Mouse (Mus musculus): ENCODE measurements at regions not wholly inside any gene's neighbourhood (a gene's known extent, or its start where the extent isn't known, plus 50 kb on each side); places are given as distances from the start of the nearest gene placed in this dataset.

DNA sequence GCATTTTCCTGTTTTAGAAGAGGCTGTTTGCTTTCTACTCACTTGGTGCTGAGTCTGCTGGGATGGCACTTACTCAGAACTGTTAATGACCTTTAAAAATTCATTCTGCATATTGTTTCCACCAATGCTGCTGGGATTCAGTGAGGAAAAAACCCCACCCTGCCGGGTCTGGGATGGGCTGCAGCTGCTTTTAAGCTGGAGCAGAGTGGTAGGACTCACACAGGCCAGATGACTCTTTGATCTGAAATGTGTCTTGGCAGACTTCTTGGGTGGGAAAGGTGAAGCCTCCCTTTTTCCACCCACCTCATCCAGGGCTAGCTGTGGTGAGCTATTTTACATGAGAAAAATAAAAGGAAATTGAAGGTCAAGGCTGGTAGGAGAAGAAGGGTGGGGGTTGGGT, 56.4 kb upstream of the Ddhd1 start:
- DNase-seq (ENCODE audit: extremely low spot score): no peak

DNA sequence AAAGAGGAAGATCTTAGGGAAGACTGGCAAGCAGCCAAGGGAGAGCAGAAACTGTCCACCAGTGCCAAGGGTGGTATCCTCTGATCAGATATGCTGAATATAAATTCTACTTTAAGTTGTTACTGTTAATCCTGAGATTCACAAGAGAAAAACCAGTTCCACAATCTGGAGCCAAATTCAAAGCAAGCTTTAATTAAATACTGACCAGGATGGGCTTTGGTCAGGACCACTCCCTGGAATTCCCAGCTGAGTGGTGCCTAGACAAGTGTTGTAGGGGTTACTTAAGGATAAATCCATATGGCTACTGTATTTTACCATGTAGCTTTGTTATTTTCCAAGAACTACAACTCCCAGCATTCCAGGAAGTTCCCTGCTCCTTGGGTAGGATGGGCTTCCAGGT, 56.8 kb upstream of the Ddhd1 start:
- no peak for DNase-seq (ENCODE audit: extremely low spot score)

DNA sequence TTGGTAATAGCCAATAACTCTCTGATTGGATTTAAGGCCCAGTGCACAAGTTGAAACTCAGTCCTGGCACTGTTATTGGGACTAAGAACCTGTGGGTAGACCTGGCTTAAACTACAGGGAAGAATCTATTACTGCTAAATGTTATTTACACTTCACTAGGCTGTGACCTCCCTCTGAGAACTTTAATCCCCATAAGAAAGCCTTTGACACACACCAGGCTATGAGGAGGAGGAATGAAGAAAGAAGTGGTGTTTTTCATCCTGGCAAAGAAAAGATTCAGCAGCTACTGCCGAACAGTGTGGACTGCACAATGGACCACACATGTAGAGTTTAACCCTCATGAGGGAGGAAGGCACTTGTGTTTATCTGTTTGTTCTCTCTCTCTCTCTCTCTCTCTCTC, 58.2 kb upstream of the Ddhd1 start:
- no peak for DNase-seq (ENCODE audit: extremely low spot score)

DNA sequence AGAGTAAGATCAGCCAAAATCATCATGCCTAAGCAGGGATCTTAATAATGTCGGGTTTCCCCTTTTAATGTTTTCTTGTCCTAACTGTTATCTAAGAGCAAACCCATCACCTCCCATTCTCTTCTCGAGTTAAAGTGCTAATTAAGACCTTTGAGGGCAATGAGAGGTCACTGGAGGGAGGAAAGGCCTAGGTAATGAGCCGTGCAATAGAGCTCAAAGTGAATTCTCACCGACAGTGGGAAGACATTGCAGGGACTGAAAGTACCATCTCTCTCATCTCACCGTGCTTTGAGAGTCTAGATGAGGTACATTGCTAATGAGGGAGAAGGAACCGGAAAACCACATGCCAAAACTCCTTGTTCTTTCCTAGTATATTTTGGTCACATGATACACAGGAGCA, 64.9 kb upstream of the Ddhd1 start:
- DNase-seq (ENCODE audit: extremely low spot score): no peak

DNA sequence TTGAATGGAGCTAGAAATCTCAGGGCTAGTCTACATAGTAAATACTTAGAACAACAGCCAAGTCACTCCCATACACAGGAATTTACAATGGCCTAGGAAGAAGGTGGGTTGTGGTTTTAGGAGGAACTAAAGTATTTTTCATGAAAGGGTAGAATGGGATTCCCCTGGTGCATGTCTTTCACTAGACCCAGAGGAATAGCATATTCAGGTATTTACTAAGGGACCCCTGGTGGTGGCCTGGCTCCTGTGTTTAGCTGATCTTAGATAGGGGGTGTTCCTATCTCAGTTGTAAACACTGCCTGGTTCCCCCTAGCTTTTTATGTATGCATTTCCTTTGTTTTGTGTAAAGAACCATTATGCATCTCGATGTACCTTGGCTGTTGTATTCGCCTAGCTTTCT, 66.4 kb upstream of the Ddhd1 start:
- DNase-seq (ENCODE audit: extremely low spot score): no peak

DNA sequence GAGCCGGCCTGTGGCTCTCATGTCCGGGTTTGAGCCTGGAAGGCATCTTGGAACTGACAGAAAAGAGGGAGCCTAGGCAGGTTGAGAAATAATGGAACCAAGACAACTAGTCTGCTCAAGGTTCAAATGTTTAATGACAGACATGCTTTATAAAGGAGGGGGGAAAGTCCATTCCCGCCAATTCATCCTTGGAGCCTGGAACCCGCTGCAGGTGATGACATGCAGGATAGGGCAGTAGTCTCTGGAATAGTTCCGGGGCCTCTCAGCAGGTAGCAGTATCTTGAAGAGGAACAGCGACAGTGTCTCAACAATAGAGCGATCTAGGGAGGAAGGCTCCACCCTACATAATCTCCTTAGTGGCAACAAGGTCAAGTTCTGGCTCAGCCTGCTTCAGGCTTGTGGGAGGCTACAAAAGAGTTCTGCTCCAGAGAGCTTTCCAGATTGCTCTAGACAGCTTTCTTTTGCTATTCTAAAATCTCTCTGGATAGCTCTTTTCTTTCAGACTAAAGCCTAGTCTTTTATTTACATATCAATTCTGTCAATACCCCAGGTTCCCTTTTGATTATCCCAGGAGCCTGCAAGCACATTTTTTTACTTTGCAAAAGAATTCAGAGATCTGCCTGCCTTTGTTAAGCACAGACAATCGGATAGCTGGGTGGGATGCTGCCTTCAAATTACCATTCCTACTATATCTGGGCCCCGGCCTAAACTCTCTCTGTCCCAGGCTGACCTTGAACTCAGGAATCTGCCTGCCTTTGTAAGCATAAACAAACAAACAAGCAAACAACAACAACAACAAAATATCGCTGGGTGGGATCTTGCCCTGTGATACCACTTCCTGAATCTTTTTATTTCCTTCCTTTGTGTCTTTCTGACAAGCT, 76.8 kb upstream of the Ddhd1 start:
- DNase-seq (ENCODE audit: extremely low spot score): no peak

DNA sequence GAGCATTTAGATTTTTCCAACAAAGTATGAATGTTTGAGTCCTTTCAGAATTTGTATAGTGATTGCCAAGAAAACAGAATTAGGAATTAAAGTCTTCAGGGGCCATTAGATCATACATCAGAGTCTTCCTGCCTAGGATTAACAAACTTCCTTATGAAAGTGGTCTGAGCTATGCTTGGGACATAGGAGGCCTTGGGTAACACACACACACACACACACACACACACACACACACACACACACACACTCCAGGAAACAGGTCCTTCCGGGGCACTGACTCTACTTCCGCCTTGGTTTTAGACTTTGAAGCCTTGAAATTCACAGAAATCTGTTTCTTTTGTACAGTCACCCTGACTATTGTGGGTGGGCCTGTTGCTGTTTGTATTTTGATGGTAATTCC, 80.0 kb upstream of the Ddhd1 start:
- no peak for DNase-seq (ENCODE audit: extremely low spot score)

DNA sequence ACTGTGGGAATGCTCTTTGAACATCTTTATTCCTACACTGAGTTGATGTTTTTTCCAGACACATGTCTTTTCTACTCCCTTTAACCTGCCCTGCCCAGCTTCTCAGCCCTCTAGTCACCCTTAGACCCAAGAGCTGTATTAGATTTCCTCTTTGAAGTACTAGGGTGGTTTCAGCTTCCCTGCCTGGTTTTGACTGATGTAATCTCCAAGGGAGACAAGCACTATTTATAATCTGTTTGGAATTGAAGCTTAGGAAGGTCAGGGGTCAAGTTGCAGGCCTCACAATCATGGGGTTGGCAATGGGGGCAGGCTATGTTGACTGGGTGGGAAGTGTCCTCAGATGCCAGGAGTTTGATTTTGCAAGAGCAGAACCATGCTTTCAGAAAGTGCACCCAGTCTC, 81.7 kb upstream of the Ddhd1 start:
- peak; percentile 46 for DNase-seq (ENCODE audit: extremely low spot score)

DNA sequence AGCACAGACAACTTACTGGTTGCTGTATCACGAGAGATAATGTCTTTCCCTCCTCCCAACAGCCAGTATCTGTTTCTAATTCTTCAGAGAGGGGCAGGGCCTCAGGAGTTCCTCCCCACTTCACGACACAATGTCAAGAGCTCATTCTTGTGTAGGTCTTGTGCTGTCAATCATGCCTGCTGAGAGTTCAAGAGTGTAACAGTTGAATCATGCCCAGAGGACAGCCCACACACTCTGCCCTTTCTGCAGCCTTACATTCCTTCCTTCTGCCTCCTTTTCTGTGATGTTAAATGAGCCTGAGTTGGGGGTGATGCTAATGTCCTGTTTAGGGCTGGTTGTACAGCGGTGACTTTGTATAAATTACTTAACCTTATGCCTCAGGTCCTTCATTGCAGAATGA, 82.7 kb upstream of the Ddhd1 start:
- peak; percentile 24 for DNase-seq (ENCODE audit: extremely low spot score)

DNA sequence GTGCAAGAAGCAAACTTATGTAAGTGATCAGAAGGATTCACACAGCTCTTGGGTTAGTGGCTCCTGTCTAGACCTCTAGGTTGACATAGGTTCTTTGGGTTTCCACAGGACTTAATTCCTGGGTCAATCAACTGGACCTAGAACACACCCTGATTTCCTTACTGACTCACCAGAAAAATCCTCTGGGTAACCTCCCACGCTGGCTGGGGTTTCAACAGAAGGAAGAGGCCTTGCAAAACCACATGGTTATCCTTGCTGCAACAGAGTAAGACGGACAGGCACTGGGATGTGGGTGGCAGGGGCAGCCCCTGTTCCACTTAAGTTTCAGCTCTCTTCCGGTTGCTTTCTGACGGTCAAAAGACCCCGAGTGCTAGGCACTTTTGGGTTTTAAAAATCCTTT, 88.2 kb upstream of the Ddhd1 start:
- DNase-seq (ENCODE audit: extremely low spot score): no peak

DNA sequence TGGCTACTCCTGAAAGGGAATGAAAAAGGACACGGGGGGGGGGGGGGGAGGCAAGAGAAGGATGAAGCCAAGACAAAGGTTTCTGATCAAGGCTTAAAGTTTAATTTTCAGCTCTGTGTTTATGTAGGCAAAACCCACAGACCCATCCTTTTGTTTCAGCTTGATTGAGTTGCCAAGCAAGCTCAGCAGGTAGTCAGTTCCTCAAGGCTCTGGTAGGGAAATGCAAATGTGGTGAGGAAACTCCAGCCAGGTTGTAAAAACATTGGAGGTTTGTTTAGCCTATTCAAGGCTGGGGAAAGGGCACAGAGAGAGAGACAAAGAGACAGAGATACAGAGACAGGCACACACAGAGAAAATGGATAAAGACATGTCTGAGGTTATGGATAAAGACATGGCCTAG, 99.4 kb upstream of the Ddhd1 start:
- DNase-seq (ENCODE audit: extremely low spot score): no peak

DNA sequence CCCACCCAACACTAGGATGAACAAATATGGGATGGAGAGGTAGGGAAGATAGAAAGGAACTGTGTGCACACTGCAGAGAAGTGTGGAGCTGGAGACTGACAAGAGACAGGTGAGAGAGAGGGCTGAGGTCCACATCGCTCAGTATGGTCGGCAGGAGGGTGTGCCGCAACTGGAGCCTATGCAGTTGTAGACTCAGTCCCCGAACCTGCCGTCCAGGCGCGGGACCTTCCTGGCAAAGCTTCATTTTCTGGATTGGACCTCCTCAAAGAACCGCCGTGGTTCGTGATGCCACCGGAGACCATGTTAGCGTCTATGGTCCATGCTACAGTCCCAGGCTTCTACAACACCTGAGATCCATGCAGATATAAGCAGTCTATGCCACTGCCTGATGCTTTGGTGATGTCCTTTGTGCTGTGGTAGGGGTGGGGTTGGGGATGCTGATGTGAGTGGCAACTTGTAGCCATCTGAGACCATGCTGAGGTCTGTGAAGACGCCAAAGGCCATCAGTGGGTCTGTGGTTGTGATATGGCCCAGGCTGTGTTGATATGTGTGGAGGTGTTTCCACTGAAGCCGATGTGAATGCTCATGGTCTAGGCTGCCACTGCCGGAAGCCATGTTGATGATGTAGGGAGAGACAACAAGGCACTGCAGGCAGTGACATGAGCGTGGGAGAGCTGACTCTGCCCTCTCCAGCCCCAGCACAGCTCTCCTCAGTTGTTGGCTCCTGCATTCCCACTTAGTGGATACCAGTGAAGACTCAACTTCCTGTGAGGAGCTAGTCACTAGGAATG, 103.1 kb upstream of the Ddhd1 start:
- DNase-seq (ENCODE audit: extremely low spot score): no peak

DNA sequence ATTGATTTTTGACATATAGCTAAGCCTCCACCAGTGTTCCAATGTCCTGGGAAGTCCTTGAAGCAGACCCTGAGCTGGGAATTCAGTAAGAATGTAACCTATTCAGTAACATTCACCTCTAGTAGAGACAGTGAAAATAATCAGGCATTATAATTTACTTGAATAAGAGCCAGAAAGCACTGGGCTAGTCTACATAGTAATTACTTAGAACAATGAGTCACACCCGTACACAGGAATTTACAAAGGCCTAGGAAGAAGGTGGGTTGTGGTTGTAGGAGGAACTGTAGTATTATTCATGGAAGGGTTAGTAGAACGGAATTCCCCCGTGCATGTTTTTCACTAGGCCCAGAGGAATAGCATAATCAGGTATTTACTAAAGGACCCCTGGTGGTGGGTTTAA, 106.3 kb upstream of the Ddhd1 start:
- no peak for DNase-seq (ENCODE audit: extremely low spot score)

DNA sequence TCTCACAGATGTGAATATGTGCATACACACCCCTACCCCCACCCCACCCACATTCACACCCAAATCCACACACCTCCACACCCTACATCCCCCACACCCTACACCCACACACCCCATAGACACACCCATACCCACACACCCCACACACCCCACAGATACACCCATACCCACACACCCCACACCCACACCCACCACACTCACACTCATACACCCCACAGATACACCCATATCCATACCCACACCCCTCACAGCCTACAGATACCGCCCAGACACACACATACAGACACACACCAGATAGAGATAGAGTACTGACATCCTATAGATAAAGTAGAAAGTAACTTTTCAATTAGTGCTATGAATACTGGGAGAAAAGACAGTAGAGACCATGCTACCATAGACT, 108.6 kb upstream of the Ddhd1 start:
- no peak for DNase-seq (ENCODE audit: extremely low spot score)

DNA sequence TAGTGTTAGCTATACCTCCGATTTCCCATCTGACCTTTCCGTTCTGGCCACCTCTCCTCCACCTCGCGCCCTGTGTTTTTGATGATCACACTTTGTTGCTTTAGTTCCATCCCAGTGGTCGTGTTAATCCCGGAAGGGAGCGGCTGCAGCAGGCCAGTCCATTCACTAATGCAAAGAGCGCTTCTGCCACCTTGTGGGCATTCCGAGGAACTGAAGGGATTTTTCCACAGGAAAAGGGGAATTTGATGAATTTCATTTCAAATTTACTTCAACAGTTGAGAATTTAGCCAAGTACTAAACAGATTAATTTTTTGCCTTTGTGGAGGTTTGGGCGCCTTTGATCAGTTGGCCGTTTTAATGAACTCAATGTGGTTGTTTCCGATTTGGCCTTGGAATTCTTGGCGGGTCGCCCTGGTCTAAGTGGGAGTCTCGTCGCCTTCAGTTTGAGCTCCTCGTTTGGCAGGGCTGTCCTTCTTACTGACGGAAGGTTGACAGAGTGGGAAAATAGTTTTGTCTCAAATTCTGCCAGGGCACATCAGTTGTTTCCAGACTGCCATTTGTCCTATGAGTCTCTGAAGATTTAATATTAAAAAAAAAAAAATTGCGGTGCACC, 114.8 kb upstream of the Ddhd1 start:
- peak; percentile 66 for DNase-seq (ENCODE audit: extremely low spot score)

DNA sequence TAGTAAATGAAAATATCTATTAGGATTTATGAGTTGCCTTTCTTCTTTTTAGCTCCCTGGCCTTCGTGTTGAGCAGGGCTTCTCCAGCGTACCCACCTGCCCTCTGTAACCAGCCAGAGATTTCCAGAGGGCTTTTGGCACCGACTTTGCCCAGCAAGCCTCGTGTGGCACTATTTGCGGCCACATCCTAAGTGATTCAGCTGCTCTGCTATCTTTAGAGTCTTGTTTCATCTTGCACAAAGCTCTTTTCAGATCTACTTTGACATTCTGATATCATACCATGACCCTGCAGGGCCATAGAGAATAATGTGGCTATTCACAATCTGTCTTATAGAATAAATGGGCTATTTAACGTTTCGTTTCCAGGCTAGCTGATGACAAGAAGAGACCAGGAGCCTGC, 115.4 kb upstream of the Ddhd1 start:
- no peak for DNase-seq (ENCODE audit: extremely low spot score)

DNA sequence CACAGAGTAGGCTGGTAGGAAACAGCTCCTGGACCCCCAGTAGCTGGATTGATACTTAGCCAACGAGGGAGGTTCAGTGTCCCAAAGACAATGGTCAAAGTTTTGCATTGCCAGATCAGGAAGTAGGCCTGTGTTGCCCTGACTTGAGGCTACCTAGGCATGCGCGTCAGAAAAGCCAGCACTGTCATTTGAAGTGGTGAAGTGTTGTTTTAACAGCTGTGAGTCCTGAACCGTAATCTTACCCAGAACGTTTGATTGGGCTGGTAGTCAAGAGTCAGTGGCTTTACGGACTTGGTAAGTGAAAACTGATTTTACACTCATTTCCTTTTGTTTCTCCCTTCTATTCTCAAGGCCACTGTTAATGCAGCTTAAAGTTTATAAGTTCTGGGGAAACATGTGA, 123.9 kb upstream of the Ddhd1 start:
- no peak for DNase-seq (ENCODE audit: extremely low spot score)

DNA sequence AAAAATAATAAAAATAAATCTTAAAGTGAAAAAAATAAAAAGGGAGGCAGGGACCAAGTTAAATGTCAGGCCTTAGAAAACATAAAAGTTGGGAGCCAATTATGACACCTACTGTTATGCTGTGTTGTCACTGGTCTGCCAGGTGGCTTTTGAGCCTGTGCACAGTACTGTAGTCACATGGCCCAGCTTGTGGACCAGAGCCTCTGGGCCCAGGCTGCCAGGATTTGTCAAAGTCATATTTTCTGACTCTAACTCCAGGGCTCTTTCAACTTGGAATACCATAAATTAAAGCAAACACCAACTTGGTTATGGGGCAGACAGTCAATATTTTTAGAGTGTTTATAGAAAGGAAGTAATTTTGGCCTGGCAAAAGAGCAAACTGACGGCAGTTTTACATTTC, 137.0 kb upstream of the Ddhd1 start:
- DNase-seq (ENCODE audit: extremely low spot score): no peak

DNA sequence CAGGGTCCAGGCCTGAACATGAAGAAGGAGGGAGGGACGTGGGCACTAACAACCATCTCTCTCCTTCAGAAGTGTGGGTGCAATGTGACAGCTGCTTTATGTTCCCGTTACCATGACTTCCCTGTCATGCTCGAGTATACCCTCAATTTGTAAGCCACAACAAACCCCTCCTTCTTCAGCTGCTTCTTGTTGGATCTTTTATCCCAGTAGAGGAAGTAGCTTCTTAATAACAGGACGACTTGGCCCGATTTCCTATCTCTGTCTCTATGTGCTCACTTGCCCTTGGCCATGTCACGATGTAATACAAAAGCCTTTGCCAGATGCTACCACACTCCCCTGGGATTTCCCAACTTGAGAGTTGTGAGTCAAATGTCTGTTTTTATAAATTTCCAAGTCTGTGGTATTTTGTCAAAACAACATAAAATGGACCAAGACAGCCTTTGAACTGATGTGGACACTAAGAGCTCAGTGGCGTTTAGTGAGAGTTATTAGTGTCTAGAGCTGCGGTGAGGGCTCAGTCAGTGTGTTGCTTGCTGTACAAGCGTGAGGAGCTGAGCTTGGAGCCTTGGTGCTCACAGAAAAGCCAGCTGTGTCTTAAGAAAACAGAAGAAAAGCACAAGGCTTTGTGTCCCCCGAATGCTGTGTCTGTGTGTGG, 138.8 kb upstream of the Ddhd1 start:
- DNase-seq (ENCODE audit: extremely low spot score): no peak

DNA sequence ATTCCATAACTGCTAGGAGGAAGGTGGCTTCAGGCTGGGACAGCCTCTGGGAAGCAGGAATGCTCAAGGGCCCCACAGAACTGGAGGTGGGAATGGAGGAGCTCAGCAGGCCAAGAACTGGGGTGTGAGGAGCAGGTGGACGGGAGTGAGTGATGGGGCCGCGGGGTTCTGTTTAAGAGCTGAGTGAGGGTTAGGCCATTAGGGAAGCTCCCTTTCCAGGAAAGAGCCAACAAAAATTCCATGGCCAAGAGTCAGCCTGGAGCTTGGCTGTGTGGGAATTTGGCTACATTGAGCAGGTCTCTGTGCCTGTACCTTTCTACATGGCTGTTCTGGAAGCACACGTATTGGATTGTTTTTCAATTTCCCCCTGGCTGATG, 139.4 kb upstream of the Ddhd1 start:
- no peak for DNase-seq (ENCODE audit: extremely low spot score)

DNA sequence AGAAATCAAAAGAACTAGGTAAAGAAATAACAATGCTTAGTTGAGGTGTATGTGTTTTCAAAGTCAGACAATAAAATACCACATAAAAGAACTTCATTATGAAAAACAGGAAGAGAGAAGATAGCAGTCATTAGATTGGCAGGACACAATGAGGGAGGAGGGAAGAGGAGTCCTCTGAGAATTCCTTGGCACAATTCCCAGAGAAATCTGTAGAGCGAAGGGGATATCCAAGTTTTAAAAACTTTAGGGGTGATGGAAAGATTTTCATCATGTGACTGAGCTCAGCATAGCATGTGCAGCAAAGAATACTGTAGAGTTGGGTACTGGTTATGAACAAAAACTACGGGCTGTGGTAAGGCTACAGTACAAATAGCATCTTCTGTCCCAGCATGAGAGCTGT, 141.3 kb upstream of the Ddhd1 start:
- no peak for DNase-seq (ENCODE audit: extremely low spot score)

DNA sequence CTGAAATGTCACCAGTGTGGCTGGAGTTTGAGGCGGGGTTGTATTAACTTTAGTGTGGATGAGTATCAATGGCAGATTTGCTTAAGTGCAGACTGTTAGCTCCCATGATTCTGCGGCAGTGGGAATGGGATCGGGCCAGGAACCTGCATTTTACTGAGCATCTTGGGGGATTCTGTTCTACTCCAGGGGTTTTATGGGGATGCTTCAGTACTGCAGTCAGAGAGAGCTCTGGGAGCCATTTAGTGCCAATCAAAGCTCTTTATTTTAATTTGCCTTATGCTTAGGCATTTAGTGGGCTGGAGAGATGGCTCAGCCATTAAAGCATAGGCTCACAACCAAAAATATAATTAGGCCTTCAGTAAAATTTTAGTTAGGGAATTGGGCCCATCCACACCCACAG, 148.0 kb upstream of the Ddhd1 start:
- DNase-seq (ENCODE audit: extremely low spot score): no peak

Measured in embryo, embryonic 9.5 days (tissue).